9 mouse cellular contexts compared by ENCODE assay signal in the genomic region with DNA sequence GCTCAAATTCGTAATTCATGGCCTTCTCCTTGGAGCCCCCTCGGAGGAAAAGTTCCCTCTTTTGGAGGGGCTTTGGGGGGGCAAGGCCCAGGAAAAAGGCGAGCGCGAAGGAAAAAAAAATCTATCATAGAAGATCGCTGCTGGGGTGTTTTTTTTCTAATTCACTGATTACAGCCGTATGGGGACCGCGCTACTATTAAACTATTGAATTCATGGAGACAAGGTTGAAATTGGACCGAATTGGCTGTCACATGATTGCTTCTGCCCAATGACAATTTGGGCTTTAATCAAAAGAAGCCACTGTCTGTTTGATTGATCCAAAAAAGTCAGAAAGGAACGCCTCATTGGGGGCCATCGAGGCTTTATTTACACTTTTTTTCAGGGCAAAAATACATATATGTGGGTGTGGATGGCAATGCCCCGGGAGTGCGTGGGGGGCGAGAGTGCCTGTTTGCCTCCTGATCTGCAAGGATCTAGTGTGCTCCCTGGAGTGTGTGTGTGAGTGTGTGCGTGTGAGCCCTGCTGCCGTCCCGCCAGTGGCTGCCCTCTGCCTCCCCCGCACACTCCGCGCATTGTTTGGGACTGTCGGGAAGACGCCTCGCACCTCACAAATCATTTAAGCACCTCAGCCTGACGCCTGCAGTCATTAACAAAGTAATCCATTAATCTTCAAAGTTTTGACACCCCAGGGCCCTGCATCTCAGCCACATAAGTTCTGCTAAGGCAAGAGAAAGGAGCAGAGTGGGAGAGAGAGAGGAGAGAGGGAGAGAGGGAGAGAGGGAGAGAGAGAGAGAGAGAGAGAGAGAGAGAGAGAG. TPM values are rescaled to one million over a fixed set of nuclear protein-coding genes. Genes with fewer than 3 reads are reported as not detected.
DNase-seq lines count a peak whose midpoint lies in the region; ATAC-seq lines count a peak whose summit lies in the region.
"Had no signal": no experiment of that assay in that cellular context is flagged by ENCODE, and none has a peak within 500 bp of the region (broad histone marks: within the 10 kb centered on the region; RNA-seq: fewer than 3 reads in every experiment).

Gene Hoxa2, minus strand, starts transcription at position 206 of the 815 bp plus-strand sequence.

- H3K9me3 ChIP-seq in heart, embryonic 12.5 days (replicated peaks): no peaks in the 10 kb centered on the region

- H3K4me1 ChIP-seq in heart, embryonic 12.5 days (replicated peaks): peaks cover 13% of the 10 kb centered on the region
- H3K4me1 ChIP-seq in brown adipose tissue, adult 24 weeks (ENCODE audit: control insufficient read depth, insufficient read depth, insufficient read length, low read length): peaks cover 11% of the 10 kb centered on the region

- H3K4me3 ChIP-seq in heart, embryonic 12.5 days: peak within 1 kb of the TSS; percentile 26
- peak within 1 kb of the TSS; percentile 92 for H3K4me3 ChIP-seq in brown adipose tissue, adult 24 weeks (ENCODE audit: insufficient read depth, low read depth, low read length)

- under 1% methylated on average over 25 of the region's 25 CpGs for WGBS in heart, embryonic 12.5 days

- H3K27ac ChIP-seq in heart, embryonic 12.5 days (ENCODE audit: poor library complexity, severe bottlenecking): 0 out of 2 replicates have a peak within 1 kb of the TSS, but pooled peaks have one; percentile 4
- H3K27ac ChIP-seq in brown adipose tissue, adult 24 weeks (replicated peaks; ENCODE audit: low read depth, low read length): peak within 1 kb of the TSS; percentile 89

- no peaks in the 10 kb centered on the region for H3K36me3 ChIP-seq in heart, embryonic 12.5 days

- DNase-seq in heart, postnatal 25 days (ENCODE audit: low spot score): no peak
- peak; percentile 32 for DNase-seq in kidney, adult 18-20 months
- peak; percentile 68 to 82 for DNase-seq in lung, postnatal 4 days
- no peak for DNase-seq in layer of hippocampus, adult 18-20 months (ENCODE audit: low spot score in 2 of 2)
- DNase-seq in right cerebral cortex, adult 18-20 months: no peak
- no peak for DNase-seq in gastrocnemius, adult 8-10 months (ENCODE audit: low spot score in 2 of 2)

- peak within 1 kb of the TSS; percentile 19; the same call in 1 of the 2 replicates for H3K9ac ChIP-seq in heart, embryonic 12.5 days

- peaks cover 85% of the 10 kb centered on the region for H3K27me3 ChIP-seq in heart, embryonic 12.5 days (replicated peaks)

- ATAC-seq in heart, embryonic 12.5 days (ENCODE audit: insufficient number of reproducible peaks, low FRiP score): no peak

- peak within 1 kb of the TSS; percentile 47 for H3K4me2 ChIP-seq in heart, embryonic 12.5 days

- intact Hi-C loops in heart, postnatal 25 days (cut with DNase I): loop anchor here (5.0 kb wide), 2 partner anchors 32 to 983 kb away; no protein-coding TSS in a partner anchor

RNA-seq across cellular contexts. Expression of gene Hoxa2, which starts in this region (rescaled TPM):
- 0.98 and 1.2 TPM in 2 replicates for polyA plus RNA-seq in heart, embryonic 12.5 days (2016; fragmentation: Nextera tagmentation; extraction: Ambion mirVana)
- total RNA-seq in heart, postnatal 25 days (2021): under 1 TPM; 0.31 to 0.34 TPM
- 2.9 TPM in 1 of 2 replicates, not detected in the other for polyA plus RNA-seq in brown adipose tissue, adult 24 weeks (2012; ENCODE audit: insufficient read depth, insufficient read length, missing spikeins)
- total RNA-seq in layer of hippocampus, adult 18-20 months (2021): not detected
- under 1 TPM; 0.19 to 0.65 (median 0.58) TPM for total RNA-seq in gastrocnemius, adult 8-10 months (2022)
- total RNA-seq: MEL had no signal

Comparison
In these comparisons a context has a peak if more than half of its experiments do, and no peak if none do; other contexts are left out.
1. DNase-seq: peak in kidney, adult 18-20 months (single experiment) and lung, postnatal 4 days (2 of 2); none in heart, postnatal 25 days (single experiment), layer of hippocampus, adult 18-20 months (0 of 2), right cerebral cortex, adult 18-20 months (single experiment) and gastrocnemius, adult 8-10 months (0 of 2).